Mouse (Mus musculus) small intestine, adult 2 months (tissue): ENCODE results near the gene Tox2.

Experiments used
- CTCF ChIP-seq: fragments of 200-500 bp; IDR thresholded peaks from 2 replicates; pipeline ENCODE4 v1.5.1; 2012; ENCODE audit warnings: low read depth, mild to moderate bottlenecking, control low read depth, inconsistent platforms, low read length, moderate library complexity, mixed read lengths; ENCODE audit not compliant: insufficient replicate concordance, insufficient read length; ENCODE audit errors: extremely low read depth
- POLR2A ChIP-seq: fragments of 200-500 bp; IDR thresholded peaks from 2 replicates; pipeline ENCODE4 v1.6.1; 2012; ENCODE audit warnings: low read depth, mild to moderate bottlenecking, control low read depth, inconsistent platforms, low read length, moderate library complexity

DNA sequence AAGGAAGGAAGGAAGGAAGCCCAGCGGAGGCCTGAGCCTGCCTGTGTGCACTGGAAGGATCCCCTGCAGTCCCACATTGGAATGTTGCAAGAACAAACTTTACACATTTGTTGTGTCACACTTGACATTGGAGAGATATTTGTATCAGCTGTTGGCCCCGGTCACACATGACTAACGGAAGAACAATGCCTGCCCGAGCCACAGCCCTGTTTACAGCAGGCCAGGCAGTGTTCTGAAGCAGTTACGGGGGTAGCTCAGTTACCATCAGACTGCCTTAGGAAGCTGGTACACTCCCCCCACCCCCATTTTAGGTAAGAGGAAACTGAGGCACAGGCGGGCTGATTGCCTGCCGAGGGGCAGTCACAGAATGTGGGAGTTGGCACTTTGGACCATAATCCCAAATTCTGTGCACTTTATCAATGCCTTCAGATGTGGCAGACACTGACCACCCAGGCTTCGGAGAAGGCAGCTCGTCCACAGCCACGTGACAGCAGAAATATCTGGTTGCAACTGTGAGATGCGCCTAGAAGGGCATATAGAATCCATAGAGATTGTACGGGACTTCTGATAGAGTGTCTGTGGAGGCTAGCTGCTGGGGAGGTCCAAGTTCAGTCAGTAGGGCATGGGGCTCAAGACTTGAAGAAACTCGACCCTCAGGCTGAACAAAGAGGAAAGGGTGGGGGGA, 142.2 kb downstream of the Tox2 start:
- TF ChIP-seq CTCF = no peak
- no peak for TF ChIP-seq POLR2A
